Mouse (Mus musculus) ES-E14 (cell line): ENCODE measurements around the gene Urah. TPM values are rescaled to one million over a fixed set of nuclear protein-coding genes. Genes with fewer than 3 reads are reported as not detected.
A peak's percentile ranks its signal among the peaks of the same experiment; 100 is the strongest.

ENCODE experiments used
- DNase-seq: peaks from one replicate; pipeline ENCODE4 v3.0.0-alpha.2; 2013; ENCODE audit warnings: low read depth, low spot score
- H3K27ac ChIP-seq: 2 replicates; pipeline ENCODE4 v1.5.1; 2012; ENCODE audit warnings: low read depth, mild to moderate bottlenecking, low read length, moderate library complexity, mixed read lengths; ENCODE audit not compliant: poor library complexity, insufficient read depth, severe bottlenecking
- H3K36me3 ChIP-seq: 2 replicates; pipeline ENCODE4 v1.6.1; 2012; ENCODE audit warnings: mild to moderate bottlenecking, low read length, moderate library complexity, mixed read lengths; ENCODE audit not compliant: control insufficient read depth, poor library complexity, insufficient read depth, severe bottlenecking
- H3K4me1 ChIP-seq, 2 experiments: fragments of 150-350 bp in 1 of 2; sonication (generic) in 1 of 2; 2 replicates each; pipeline ENCODE4 v1.6.1; 2012; ENCODE audit warnings: low read length in 2 of 2, mild to moderate bottlenecking in 1 of 2, mixed read lengths in 1 of 2; ENCODE audit not compliant: control insufficient read depth in 2 of 2, insufficient read depth in 2 of 2, poor library complexity in 1 of 2
- H3K4me3 ChIP-seq, 2 experiments: fragments of 150-350 bp in 1 of 2; sonication (generic) in 1 of 2; 2 replicates each; pipeline ENCODE4 v1.5.1; 2012; ENCODE audit warnings: low read length in 2 of 2, low read depth in 1 of 2, mild to moderate bottlenecking in 1 of 2, mixed read lengths in 1 of 2; ENCODE audit not compliant: insufficient read depth in 1 of 2, poor library complexity in 1 of 2, severe bottlenecking in 1 of 2
- H3K9ac ChIP-seq: 2 replicates; pipeline ENCODE4 v1.6.1; 2012; ENCODE audit warnings: low read depth, mild to moderate bottlenecking, low read length, mixed read lengths; ENCODE audit not compliant: poor library complexity, insufficient read depth, severe bottlenecking
- H3K9me3 ChIP-seq: fragments of 150-350 bp; sonication (generic); 2 replicates; pipeline ENCODE4 v1.6.1; 2012; ENCODE audit warnings: low read depth, mild to moderate bottlenecking, low read length; ENCODE audit not compliant: control insufficient read depth, insufficient read depth
- CHD2 ChIP-seq: IDR thresholded peaks from 2 replicates; pipeline ENCODE4 v1.6.1; 2014; ENCODE audit warnings: mild to moderate bottlenecking, low read depth, low read length, inconsistent platforms
- HCFC1 ChIP-seq: IDR thresholded peaks from 2 replicates; pipeline ENCODE4 v1.6.1; 2012; ENCODE audit warnings: low read length, inconsistent platforms, borderline replicate concordance; ENCODE audit not compliant: insufficient read depth
- MAFK ChIP-seq: IDR thresholded peaks from 2 replicates; pipeline ENCODE4 v1.6.1; 2014; ENCODE audit warnings: mild to moderate bottlenecking, low read depth, low read length, inconsistent platforms; ENCODE audit not compliant: insufficient read depth
- ZC3H11A ChIP-seq: IDR thresholded peaks from 2 replicates; pipeline ENCODE4 v1.6.1; 2012; ENCODE audit warnings: low read depth, mild to moderate bottlenecking, inconsistent platforms, low read length, borderline replicate concordance
- ZNF384 ChIP-seq: IDR thresholded peaks from 2 replicates; pipeline ENCODE4 v1.6.1; 2012; ENCODE audit warnings: low read depth, low read length, inconsistent platforms
- in situ Hi-C, 2 experiments: fragments of 600-800 bp; cut with MboI; formaldehyde crosslinking; loops; one replicate each; pipeline ENCODE4 v1.15.1; 2025; ENCODE audit warnings: low sequenced_read_pairs in 2 of 2, inconsistent platforms in 1 of 2; ENCODE audit not compliant: unreplicated experiment in 2 of 2
- total RNA-seq: library from RNA; depleted of rRNA; stranded (reverse); fragments of 300-350 nt; gene quantifications from 2 replicates; pipeline ENCODE4 v1.2.3, GENCODE M21; 2012

Gene Urah
- total RNA-seq, 1 experiment = 19.5 TPM

DNA sequence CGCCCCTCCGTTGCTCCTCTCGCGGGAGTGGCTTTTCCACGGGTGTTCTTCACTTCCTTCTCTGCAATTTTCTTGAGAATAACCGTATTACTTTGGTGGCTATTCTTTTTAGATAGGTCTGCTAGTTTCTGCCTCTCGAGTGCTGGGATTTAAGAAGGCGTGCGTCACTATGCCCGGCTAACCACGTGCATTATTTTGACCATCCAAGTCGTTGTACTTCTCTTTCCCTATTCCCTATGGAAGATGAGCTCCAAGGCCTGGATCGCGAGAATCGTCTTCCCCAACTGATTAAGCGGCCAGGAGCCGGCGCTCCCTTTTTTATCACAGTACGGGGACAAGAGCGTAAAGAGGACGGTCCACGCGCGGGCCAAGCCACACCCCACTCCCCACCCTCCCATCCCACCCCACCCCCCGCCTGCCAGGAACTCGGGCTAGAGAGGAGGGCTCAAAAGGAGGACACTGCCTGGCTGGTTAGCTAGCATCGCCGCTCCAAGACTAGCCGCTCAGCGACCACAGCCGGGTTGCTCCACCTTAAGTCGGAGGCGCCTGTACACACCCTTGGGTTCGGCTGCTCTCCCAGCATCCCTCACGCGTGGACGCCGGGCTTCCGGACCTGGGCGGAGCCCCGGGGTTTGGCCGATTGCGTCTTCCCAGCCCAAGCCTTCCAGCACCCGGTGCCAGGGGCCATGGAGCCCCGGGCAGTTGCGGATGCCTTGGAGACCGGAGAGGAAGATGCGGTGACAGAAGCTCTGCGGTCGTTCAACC lies 22.1 kb downstream of the Urah start, which contains the start of gene Ric8a:
Gene Ric8a, plus strand, starts transcription at position 173 of the 765 bp plus-strand sequence.
- no peak for DNase-seq
- TF ChIP-seq CHD2 (0 out of 2 replicates have a peak, but pooled peaks have one; percentile 53), HCFC1 (no peak; the same call in 1 of the 2 replicates), MAFK (no peak)
- in situ Hi-C loops = no loop called here
- peaks cover 8 to 30% of the 10 kb centered on the region in 2 experiments; a peak in 2 of 4 replicates for H3K4me1 ChIP-seq
- peak within 1 kb of the TSS; percentile 80 to 83 for H3K4me3 ChIP-seq
- no peaks in the 10 kb centered on the region for H3K9me3 ChIP-seq
- H3K9ac ChIP-seq = peak within 1 kb of the TSS; percentile 91
- H3K36me3 ChIP-seq = peaks cover 47% of the 10 kb centered on the region
- peak within 1 kb of the TSS; percentile 90 for H3K27ac ChIP-seq

DNA sequence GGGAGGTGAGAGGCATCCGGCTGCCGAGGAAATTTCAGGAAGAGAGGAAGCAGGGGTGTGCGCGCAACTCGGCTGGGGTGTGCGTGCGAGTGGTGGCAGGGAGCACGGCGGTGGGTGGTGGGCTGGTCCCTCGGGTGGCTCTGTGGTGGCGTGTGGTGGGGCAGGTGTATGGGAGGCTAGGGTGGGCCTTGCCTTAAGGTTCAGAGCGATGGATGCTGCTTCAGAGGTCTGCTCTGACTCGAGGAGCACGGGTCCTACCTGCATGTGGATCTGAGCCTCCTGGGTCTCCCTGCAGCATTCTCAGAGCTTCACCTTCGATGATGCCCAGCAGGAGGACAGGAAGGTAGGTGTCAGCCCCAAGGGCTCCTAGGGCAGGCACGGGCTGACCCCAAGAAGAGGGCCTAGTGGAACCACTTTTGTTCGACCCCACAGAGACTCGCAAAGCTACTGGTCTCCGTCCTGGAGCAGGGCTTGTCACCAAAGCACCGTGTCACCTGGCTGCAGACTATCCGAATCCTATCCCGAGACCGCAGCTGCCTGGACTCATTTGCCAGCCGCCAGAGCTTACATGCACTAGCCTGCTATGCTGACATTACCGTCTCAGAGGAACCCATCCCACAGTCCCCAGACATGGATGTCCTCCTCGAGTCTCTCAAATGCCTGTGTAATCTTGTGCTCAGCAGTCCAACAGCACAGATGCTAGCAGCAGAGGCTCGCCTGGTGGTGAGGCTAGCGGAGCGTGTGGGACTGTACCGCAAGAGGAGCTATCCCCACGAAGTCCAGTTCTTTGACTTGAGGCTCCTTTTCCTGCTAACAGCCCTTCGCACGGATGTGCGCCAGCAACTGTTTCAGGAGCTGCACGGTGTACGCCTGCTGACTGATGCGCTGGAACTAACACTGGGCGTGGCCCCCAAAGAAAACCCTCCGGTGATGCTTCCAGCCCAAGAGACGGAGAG lies 23.0 kb downstream of the Urah start, which contains the start of gene Bet1l:
Gene Bet1l, minus strand, starts transcription at position 28 of the 956 bp plus-strand sequence.
- Histone ChIP-seq H3K4me3 (peak within 1 kb of the TSS; percentile 80 to 83), H3K4me1 (peaks cover 8 to 26% of the 10 kb centered on the region in 2 experiments; a peak in 2 of 4 replicates), H3K9ac (peak within 1 kb of the TSS; percentile 91), H3K36me3 (peaks cover 50% of the 10 kb centered on the region), H3K9me3 (no peaks in the 10 kb centered on the region), H3K27ac (peak within 1 kb of the TSS; percentile 90)
- TF ChIP-seq HCFC1 (no peak), MAFK (no peak), CHD2 (no peak)
- no peak for DNase-seq
- in situ Hi-C loops = no loop called here

- Histone ChIP-seq H3K4me1 (peaks cover 6 to 20% of the 10 kb centered on the region in 2 experiments; a peak in 2 of 4 replicates), H3K9me3 (no peaks in the 10 kb centered on the region), H3K4me3 (peak overlapping the region in 1 of 2 experiments; percentile 83; a peak in 2 of 4 replicates), H3K9ac (no peak overlapping the region), H3K27ac (no peak overlapping the region), H3K36me3 (peaks cover 56% of the 10 kb centered on the region)
- TF ChIP-seq MAFK (no peak), ZC3H11A (no peak), HCFC1 (no peak), CHD2 (no peak)
- DNase-seq = no peak
- in situ Hi-C loops = no loop called here
Observed at GRCm38 (mm10) chr7:140858746-140859145, 23.9 kb downstream of the Urah start.

- no peak overlapping the region for H3K9ac ChIP-seq
- in situ Hi-C loops = no loop called here
- no peak overlapping the region for H3K27ac ChIP-seq
- TF ChIP-seq ZC3H11A (no peak), ZNF384 (no peak), HCFC1 (no peak)
- H3K9me3 ChIP-seq = no peaks in the 10 kb centered on the region
- no peak overlapping the region for H3K4me3 ChIP-seq
- peaks cover 55% of the 10 kb centered on the region for H3K36me3 ChIP-seq
- H3K4me1 ChIP-seq = peaks cover 5 to 15% of the 10 kb centered on the region in 2 experiments; a peak in 2 of 4 replicates
- no peak for DNase-seq
Observed at GRCm38 (mm10) chr7:140859997-140860396, 25.2 kb downstream of the Urah start.
